Mouse (Mus musculus): ENCODE results near the gene Pfkfb3.

- TF ChIP-seq CTCF (IDR thresholded peaks at IDR 0.05; ENCODE audit: borderline replicate concordance, insufficient read depth, low read length) (no peak), POLR2A (IDR thresholded peaks at IDR 0.05; ENCODE audit: low read depth, low read length) (no peak)
These were observed 124.3 kb downstream of the Pfkfb3 start for GRCm38 (mm10) chr2:11429538-11429937.

Measured in embryonic fibroblast, embryonic 13.5 days (primary cell).